In the genomic region with DNA sequence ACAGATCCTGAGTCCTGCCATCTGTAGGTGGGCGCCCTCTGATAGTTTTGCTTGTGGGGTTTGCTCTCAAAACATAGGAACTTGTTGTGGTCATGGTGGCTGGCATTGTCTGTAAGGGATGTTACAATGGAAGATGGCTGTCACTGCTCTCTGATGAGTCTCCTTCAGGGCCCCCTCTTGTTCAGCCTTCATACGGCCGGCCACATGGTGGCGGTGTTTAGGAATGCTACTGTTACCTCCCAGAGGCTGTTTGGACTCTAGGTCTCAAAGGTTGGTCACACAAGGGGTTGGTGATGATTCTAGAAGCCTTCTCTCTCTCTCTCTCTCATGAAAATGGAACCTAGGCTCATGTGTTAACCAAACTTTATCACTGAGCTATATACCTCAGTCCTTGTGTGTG, we compare ENCODE assay signal across 11 mouse cellular contexts.
DNase-seq lines count a peak whose midpoint lies in the region; TF ChIP-seq lines count a peak whose summit lies in the region.
"Had no signal": no experiment of that assay in that cellular context is flagged by ENCODE, and none has a peak within 500 bp of the region (broad histone marks: within the 10 kb centered on the region; RNA-seq: fewer than 3 reads in every experiment).

No protein-coding gene starts in this region.

- intact Hi-C loops in gastrocnemius, postnatal 14 days (cut with DNase I; ENCODE audit: low total_unique reads) = no loop called here

- 0 out of 2 replicates have a peak, but pooled peaks have one; percentile 15 for TF ChIP-seq CTCF in lung, adult 2 months (IDR thresholded peaks at IDR 0.05; ENCODE audit: insufficient read depth, low read length)
- peak; percentile 22; the same call in 1 of the 2 replicates for TF ChIP-seq CTCF in brain, embryonic 14.5 days (IDR thresholded peaks at IDR 0.05; ENCODE audit: borderline replicate concordance, extremely low read depth, insufficient read depth, insufficient read length)

- TF ChIP-seq POLR2A in lung, adult 2 months (IDR thresholded peaks at IDR 0.05; ENCODE audit: borderline replicate concordance, extremely low read depth, low read depth, low read length) = no peak
- TF ChIP-seq POLR2A in brain, embryonic 14.5 days (IDR thresholded peaks at IDR 0.05; ENCODE audit: borderline replicate concordance, extremely low read depth, insufficient read depth, insufficient read length, poor library complexity, severe bottlenecking) = no peak

- no peak overlapping the region for H3K4me3 ChIP-seq in lung, adult 2 months (replicated peaks; ENCODE audit: extremely low read depth, low read depth, low read length)
- H3K4me3 ChIP-seq: erythroblast, embryonic 14.5 days; liver, embryonic 13.5 days had no signal

- DNase-seq in gastrocnemius, postnatal 14 days = peak; percentile 20
- no peak for DNase-seq in gastrocnemius, adult 18-20 months (ENCODE audit: low spot score)
- DNase-seq in lung, adult 2 months = no peak
- no peak for DNase-seq in lung, postnatal 25 days (ENCODE audit: low spot score)
- DNase-seq in brain, embryonic 14.5 days (ENCODE audit: low read depth) = no peak
- DNase-seq in thymus, postnatal 14 days = peak; percentile 56
- DNase-seq in layer of hippocampus, adult 8-10 months (ENCODE audit: low spot score in 2 of 2) = no peak
- no peak for DNase-seq in neural tube, embryonic 10.5 days (ENCODE audit: extremely low spot score, low spot score)
- DNase-seq: cerebellum, adult 11-12 months; liver, embryonic 13.5 days had no signal

- H3K4me1 ChIP-seq in lung, adult 2 months (ENCODE audit: control insufficient read depth, insufficient read depth, low read length) = no peaks in the 10 kb centered on the region

- 83% methylated on average over 4 of the region's 4 CpGs for WGBS in lung, adult 2 months

Comparison
In these comparisons a context has a peak if more than half of its experiments do, and no peak if none do; other contexts are left out.
1. DNase-seq: peak in gastrocnemius, postnatal 14 days (single experiment) and thymus, postnatal 14 days (single experiment); none in gastrocnemius, adult 18-20 months (single experiment), lung, adult 2 months (single experiment), lung, postnatal 25 days (single experiment), brain, embryonic 14.5 days (single experiment), layer of hippocampus, adult 8-10 months (0 of 2) and neural tube, embryonic 10.5 days (single experiment).